Comparison of ENCODE assay signal across 8 mouse cellular contexts in genomic region chr5:96768846-96769471, GRCm38 (mm10). TPM values are rescaled to one million over a fixed set of nuclear protein-coding genes. Genes with fewer than 3 reads are reported as not detected.
DNase-seq lines count a peak whose midpoint lies in the region; ATAC-seq and TF ChIP-seq lines count a peak whose summit lies in the region.

No protein-coding gene starts in this region.

- no peaks in the 10 kb centered on the region for H3K9me3 ChIP-seq in MEL (replicated peaks; ENCODE audit: insufficient read depth, low read length)
- no peaks in the 10 kb centered on the region for H3K9me3 ChIP-seq in limb, embryonic 14.5 days (ENCODE audit: control insufficient read depth, low read length)
- no peaks in the 10 kb centered on the region for H3K9me3 ChIP-seq in neural tube, embryonic 13.5 days

- no peak for TF ChIP-seq POLR2A in MEL (IDR thresholded peaks at IDR 0.05; ENCODE audit: control insufficient read depth in 1 of 2, insufficient read depth in 1 of 2, low read depth in 1 of 2, low read length in 2 of 2, poor library complexity in 1 of 2)
- TF ChIP-seq POLR2A in limb, embryonic 14.5 days (IDR thresholded peaks at IDR 0.05; ENCODE audit: borderline replicate concordance, extremely low read depth, insufficient read depth, insufficient read length): no peak

- peak; percentile 62 for DNase-seq in 416B (ENCODE audit: low read depth)
- DNase-seq in MEL (ENCODE audit: low read depth, low spot score): peak; percentile 59
- DNase-seq in cerebellum, adult 8-10 months: peak; percentile 34
- DNase-seq in frontal cortex, adult 2 months (ENCODE audit: extremely low spot score in 1 of 2, low spot score in 1 of 2): peak; percentile 43 to 89
- peak; percentile 22 to 69 for DNase-seq in kidney, adult 8-10 months
- peak; percentile 69 for DNase-seq in limb, embryonic 14.5 days (ENCODE audit: low spot score)
- DNase-seq in T-cell, adult 2 months (ENCODE audit: low spot score): no peak

- H3K4me1 ChIP-seq in MEL (ENCODE audit: control insufficient read depth in 1 of 2, insufficient read depth in 2 of 2, low read length in 2 of 2): no peaks in the 10 kb centered on the region
- H3K4me1 ChIP-seq in limb, embryonic 14.5 days (ENCODE audit: control insufficient read depth, insufficient read depth, low read length): no peaks in the 10 kb centered on the region
- H3K4me1 ChIP-seq in neural tube, embryonic 13.5 days (replicated peaks): no peaks in the 10 kb centered on the region

- TF ChIP-seq CTCF in MEL (IDR thresholded peaks at IDR 0.05 in 2 of 3, conservative IDR thresholded peaks at IDR 0.05 in 1 of 3; ENCODE audit: control insufficient read depth in 1 of 3, insufficient read depth in 1 of 3, low read depth in 2 of 3, low read length in 3 of 3, poor library complexity in 1 of 3, severe bottlenecking in 1 of 3): peak; percentile 72 to 85 (median 77)

- no peak overlapping the region for H3K4me3 ChIP-seq in MEL (ENCODE audit: control insufficient read depth in 1 of 2, insufficient read depth in 1 of 2, low read depth in 2 of 2, low read length in 2 of 2)
- no peak overlapping the region for H3K4me3 ChIP-seq in limb, embryonic 14.5 days (replicated peaks; ENCODE audit: low read length)
- no peak overlapping the region for H3K4me3 ChIP-seq in neural tube, embryonic 13.5 days

- H3K79me2 ChIP-seq in MEL (ENCODE audit: control insufficient read depth, insufficient read depth, low read length, poor library complexity): no peaks in the 10 kb centered on the region

- peak; percentile 87 for TF ChIP-seq RAD21 in MEL (IDR thresholded peaks at IDR 0.05; ENCODE audit: low read depth, low read length)

- no peak overlapping the region for H3K27ac ChIP-seq in MEL (ENCODE audit: control insufficient read depth, low read depth, low read length)
- no peak overlapping the region for H3K27ac ChIP-seq in limb, embryonic 14.5 days (replicated peaks; ENCODE audit: low read depth, low read length)
- no peak overlapping the region for H3K27ac ChIP-seq in neural tube, embryonic 13.5 days (replicated peaks)

- H3K27me3 ChIP-seq in MEL (ENCODE audit: control insufficient read depth in 1 of 2, insufficient read depth in 2 of 2, low read length in 2 of 2): 0 out of 4 replicates have a peak, but pooled peaks cover 0 to 1% of the 10 kb centered on the region in 2 experiments
- no peaks in the 10 kb centered on the region for H3K27me3 ChIP-seq in limb, embryonic 14.5 days (ENCODE audit: control insufficient read depth, insufficient read depth, low read length)
- H3K27me3 ChIP-seq in neural tube, embryonic 13.5 days: no peaks in the 10 kb centered on the region

- 66% methylated on average over 10 of the region's 10 CpGs for WGBS in limb, embryonic 14.5 days
- WGBS in neural tube, embryonic 13.5 days: 65% methylated on average over 10 of the region's 10 CpGs

- H3K9ac ChIP-seq in MEL (ENCODE audit: control insufficient read depth, low read depth, low read length, poor library complexity, severe bottlenecking): no peak overlapping the region
- no peak overlapping the region for H3K9ac ChIP-seq in limb, embryonic 14.5 days (ENCODE audit: low read depth, low read length, severe bottlenecking)
- H3K9ac ChIP-seq in neural tube, embryonic 13.5 days: no peak overlapping the region

- no peaks in the 10 kb centered on the region for H3K36me3 ChIP-seq in MEL (ENCODE audit: control insufficient read depth in 1 of 2, insufficient read depth in 2 of 2, low read length in 2 of 2)
- peaks cover 6% of the 10 kb centered on the region for H3K36me3 ChIP-seq in limb, embryonic 14.5 days (ENCODE audit: control insufficient read depth, insufficient read depth, low read length)
- H3K36me3 ChIP-seq in neural tube, embryonic 13.5 days: no peaks in the 10 kb centered on the region

- ATAC-seq in limb, embryonic 14.5 days (ENCODE audit: low FRiP score, low read depth): no peak
- peak; percentile 15; the same call in 1 of the 2 replicates for ATAC-seq in neural tube, embryonic 13.5 days (ENCODE audit: low read depth)

- H3K4me2 ChIP-seq in limb, embryonic 14.5 days (replicated peaks; ENCODE audit: low read depth, low read length, severe bottlenecking): no peak overlapping the region
- H3K4me2 ChIP-seq in neural tube, embryonic 13.5 days: no peak overlapping the region

- TF ChIP-seq EP300 in MEL (IDR thresholded peaks at IDR 0.05; ENCODE audit: low read depth in 1 of 2, low read length in 2 of 2): no peak

TF ChIP-seq in MEL, 35 proteins besides CTCF, POLR2A, EP300 and RAD21:
- TF ChIP-seq MYC (IDR thresholded peaks at IDR 0.05; ENCODE audit: low read depth, low read length) (no peak), SMC3 (IDR thresholded peaks at IDR 0.05; ENCODE audit: low read depth, low read length) (peak; percentile 78), ZC3H11A (IDR thresholded peaks at IDR 0.05; ENCODE audit: low read depth, low read length) (peak; percentile 77)
TF ChIP-seq in MEL: peak in this region for 2.

RNA-seq across cellular contexts. Expression of gene Anxa3, which starts 24.2 kb away (rescaled TPM):
- total RNA-seq in MEL (2012; rRNA removed): 0.54 and 0.72 TPM in 2 replicates
- polyA plus RNA-seq in MEL (2012; ENCODE audit: insufficient read depth in 1 of 2, insufficient read length in 2 of 2, low read depth in 1 of 2, low replicate concordance in 2 of 2, missing spikeins in 1 of 2): 1 to 10 TPM in 1 of 2 experiments, not detected in 1; 2.5 TPM
- polyA plus RNA-seq in frontal cortex, adult 2 months (2012; rRNA removed): 18.5 and 25.7 TPM in 2 replicates
- polyA plus RNA-seq in limb, embryonic 14.5 days (2012; rRNA removed): 29.1 and 37.7 TPM in 2 replicates
- 40.0 and 40.3 TPM in 2 replicates for polyA plus RNA-seq in limb, embryonic 14.5 days (2014; fragmentation: Nextera tagmentation; extraction: Ambion mirVana)
- 26.9 and 29.8 TPM in 2 replicates for polyA plus RNA-seq in neural tube, embryonic 13.5 days (2015; fragmentation: Nextera tagmentation; extraction: Ambion mirVana)
